Mouse (Mus musculus) kidney, adult 9 months (tissue): ENCODE measurements at regions not wholly inside any gene's neighbourhood (a gene's known extent, or its start where the extent isn't known, plus 50 kb on each side); places are given as distances from the start of the nearest gene placed in this dataset.

ENCODE experiments used
- DNase-seq: peaks from one replicate; pipeline ENCODE4 v3.0.0; 2022

DNA sequence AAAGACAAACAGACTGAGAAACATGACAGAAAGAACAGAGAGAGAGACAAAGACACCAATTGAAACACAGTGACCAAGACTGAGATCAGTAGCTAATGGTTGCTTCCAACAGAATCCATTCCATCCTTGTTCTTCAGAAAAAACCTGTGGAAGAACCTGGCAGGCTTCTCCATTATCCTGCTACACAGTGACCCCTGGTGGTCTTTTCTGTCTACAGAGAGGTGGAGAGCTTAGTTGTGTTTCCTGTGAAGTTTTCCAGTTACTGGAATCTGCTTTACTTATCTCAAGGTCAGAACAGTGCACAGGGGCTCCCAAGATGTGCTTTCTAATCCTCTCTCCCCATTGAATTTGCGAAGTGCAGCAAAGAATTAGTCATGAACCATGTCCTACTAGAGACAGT, 339.1 kb upstream of the Msl3l2 start:
- peak; percentile 49 for DNase-seq

- no peak for DNase-seq
These were observed 337.1 kb upstream of the Msl3l2 start for GRCm38 (mm10) chr10:55769642-55770041.

DNA sequence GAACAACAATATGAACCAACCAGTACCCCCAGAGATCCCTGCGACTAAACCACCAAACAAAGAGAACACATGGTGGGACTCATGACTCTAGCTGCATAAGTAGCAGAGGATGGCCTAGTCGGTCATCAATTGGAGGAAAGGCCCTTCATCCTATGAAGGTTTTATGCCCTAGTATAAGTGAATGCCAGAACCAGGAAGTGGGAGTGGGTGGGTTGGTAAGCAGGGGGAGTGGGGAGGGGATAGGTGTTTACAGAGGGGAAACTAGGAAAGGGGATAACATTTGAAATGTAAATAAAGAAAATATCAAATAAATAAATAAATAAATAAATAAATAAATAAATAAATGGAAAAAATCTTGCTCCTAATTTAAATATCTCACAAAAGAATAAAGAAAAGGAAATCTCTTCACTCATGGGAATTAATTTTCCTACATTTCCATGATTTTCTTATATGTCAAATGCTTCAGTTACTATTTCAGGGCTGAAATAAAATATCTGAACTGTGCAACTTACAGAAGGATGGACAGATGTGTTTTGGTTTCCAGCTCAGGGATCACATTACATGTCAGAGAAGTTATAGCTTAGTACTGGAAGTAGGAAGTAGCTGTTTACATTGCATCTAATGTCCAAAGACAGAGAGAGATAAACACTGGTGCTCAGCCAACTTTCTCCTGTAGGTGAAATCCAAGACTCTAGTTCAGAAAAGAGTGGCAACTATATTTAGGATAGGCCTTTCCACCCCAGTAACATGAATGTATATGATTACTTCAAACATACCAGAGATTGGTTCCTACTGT, 323.8 kb upstream of the Msl3l2 start:
- DNase-seq: no peak

- no peak for DNase-seq
These were observed 292.8 kb upstream of the Msl3l2 start for GRCm38 (mm10) chr10:55813966-55814365.

GRCm38 (mm10) chr10:55851361-55851760, 255.4 kb upstream of the Msl3l2 start:
- DNase-seq: no peak

GRCm38 (mm10) chr10:55892606-55893005, 214.1 kb upstream of the Msl3l2 start:
- no peak for DNase-seq

GRCm38 (mm10) chr10:55929100-55929499, 177.6 kb upstream of the Msl3l2 start:
- no peak for DNase-seq

DNA sequence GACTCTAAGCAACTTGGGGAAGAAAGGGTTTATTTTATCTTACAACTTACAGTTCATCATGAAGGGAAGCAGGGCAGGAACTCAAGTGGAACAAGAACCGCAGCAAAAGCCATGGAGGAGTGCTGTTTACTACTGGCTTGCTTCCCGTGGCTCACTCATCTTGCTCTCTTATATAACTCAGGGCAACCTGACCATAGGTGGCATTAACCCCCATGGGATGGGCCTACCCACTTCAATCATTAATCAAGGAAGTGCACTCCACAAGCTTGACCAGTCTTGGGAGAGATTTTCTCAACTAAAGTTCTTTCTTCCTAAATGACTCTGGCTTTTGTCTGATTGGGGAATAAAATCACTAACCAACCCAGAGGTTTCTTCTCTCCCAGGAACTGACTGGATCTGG, 172.7 kb upstream of the Msl3l2 start:
- peak; percentile 69 for DNase-seq

GRCm38 (mm10) chr10:55935447-55935846, 171.3 kb upstream of the Msl3l2 start:
- no peak for DNase-seq

- no peak for DNase-seq
These were observed 144.0 kb upstream of the Msl3l2 start for GRCm38 (mm10) chr10:55962627-55963203.
